Mouse (Mus musculus): ENCODE measurements at regions not wholly inside any gene's neighbourhood (a gene's known extent, or its start where the extent isn't known, plus 50 kb on each side); places are given as distances from the start of the nearest gene placed in this dataset.

DNA sequence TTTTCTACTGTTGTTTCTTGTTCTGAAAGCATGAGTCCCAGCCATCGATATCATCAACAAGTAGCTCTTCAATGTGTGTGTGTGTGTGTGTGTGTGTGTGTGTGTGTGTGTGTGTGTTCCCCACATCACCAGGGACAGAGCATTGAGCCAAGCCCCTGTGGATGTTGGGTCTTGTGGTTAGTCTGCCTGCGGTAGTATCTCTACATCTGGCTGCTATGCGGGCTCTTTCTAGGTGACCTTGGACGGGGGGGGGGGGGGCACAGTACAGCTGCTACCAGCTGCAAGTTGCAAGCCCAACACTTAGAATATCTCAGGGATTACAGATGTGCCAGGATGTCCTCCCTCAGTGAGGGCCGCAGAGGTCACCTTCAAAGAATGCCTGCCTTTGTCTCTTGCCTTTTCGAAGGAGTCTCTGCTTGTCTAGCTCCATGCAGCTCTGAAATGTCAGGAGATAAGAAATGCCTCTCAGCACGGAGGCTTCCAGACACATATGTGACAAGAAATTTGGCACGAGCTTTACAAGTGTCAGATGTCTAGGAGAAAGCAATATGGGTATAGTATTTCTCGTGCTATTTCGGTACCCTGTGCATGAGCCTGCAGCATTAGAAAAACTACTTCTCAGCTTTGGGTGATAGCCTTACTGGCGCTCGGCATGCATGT, 75.6 kb upstream of the Pgrmc2 start:
- DNase-seq (ENCODE audit: extremely low read depth, insufficient read length, low spot score), result no peak

DNA sequence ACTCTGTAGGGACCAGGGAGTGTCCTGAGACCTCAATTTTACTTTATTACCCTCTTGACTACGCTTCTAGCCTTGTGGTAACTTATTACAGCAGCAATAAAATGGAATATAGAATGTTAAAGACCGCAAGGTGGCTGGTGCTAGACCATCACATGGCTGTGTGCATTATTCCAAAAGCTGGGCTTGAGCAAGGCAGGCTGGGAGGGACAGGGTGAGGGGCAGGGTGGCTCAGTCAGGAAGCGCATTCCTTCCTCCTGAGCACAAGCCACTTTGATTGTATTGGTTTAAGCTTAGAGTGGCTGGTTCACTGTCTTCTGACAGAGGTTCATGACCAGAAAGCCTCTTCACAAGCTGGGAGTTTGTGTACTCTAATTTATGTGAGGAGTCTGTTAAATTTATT, 74.6 kb upstream of the Pgrmc2 start:
- DNase-seq (ENCODE audit: extremely low read depth, insufficient read length, low spot score), result no peak

- no peak for DNase-seq (ENCODE audit: extremely low read depth, insufficient read length, low spot score)
These were observed 73.7 kb upstream of the Pgrmc2 start for GRCm38 (mm10) chr3:41156562-41156961.

- no peak for DNase-seq (ENCODE audit: extremely low read depth, insufficient read length, low spot score)
These were observed 72.4 kb upstream of the Pgrmc2 start for GRCm38 (mm10) chr3:41155132-41155760.

- DNase-seq (ENCODE audit: extremely low read depth, insufficient read length, low spot score), result no peak
These were observed 71.6 kb upstream of the Pgrmc2 start for GRCm38 (mm10) chr3:41154402-41154801.

DNA sequence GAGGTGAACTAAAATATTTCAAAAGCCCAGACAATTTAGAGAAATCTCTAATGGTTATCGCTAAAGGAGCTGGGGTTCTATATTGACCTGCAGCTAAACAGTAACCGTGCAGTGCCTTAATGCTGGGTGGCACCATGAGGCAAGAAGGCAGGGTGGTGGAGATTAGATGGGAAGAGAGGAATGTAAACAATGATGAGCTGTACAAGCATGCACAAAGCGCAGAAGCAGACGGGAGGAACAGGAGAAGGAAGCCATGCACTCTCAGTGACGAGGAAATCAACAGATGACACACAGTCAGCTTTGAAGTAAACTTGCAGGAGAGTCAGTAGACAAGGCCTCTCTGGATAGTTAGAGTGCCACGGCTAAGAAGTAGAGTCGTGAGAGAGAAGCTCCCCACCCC, 69.1 kb upstream of the Pgrmc2 start:
- DNase-seq (ENCODE audit: extremely low read depth, insufficient read length, low spot score), result no peak

- no peak for DNase-seq (ENCODE audit: extremely low read depth, insufficient read length, low spot score)
These were observed 57.5 kb upstream of the Pgrmc2 start for GRCm38 (mm10) chr3:41140391-41140790.

DNA sequence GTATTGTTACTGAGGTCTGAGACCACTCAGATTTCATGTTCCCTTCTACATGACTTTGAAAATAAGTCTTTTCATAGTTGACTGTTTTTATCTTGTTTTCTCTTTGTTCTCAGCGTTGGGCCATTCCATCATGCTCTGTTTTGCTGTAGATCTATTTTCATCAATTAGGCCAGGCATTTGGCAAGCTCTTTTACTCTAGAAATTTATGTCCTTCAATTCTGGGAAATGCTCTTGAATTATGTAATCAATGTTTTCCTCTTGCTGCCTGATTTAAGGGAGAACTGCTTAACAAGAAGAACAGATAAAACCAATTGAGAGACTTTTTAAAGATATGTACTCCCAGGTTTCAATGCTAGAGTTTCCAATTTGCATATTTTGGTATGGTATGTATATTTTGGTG, 55.1 kb upstream of the Pgrmc2 start:
- DNase-seq (ENCODE audit: extremely low read depth, insufficient read length, low spot score), result no peak

- no peak for DNase-seq (ENCODE audit: extremely low read depth, insufficient read length, low spot score)
These were observed 50.0 kb upstream of the Pgrmc2 start for GRCm38 (mm10) chr3:41132889-41133288.

Data from 3134 (cell line).